Mouse (Mus musculus) liver, embryonic 13.5 days (tissue): ENCODE data around the gene Adcy7. TPM values are rescaled to one million over a fixed set of nuclear protein-coding genes. Genes with fewer than 3 reads are reported as not detected.

ENCODE experiments used
- ATAC-seq: fragments of 200-750 bp; cut with Nextera tagmentation; 2 replicates; pipeline ENCODE4 v1.8.0; 2017; ENCODE audit warnings: low read depth, mild to moderate bottlenecking, moderate number of reproducible peaks, moderate library complexity
- DNase-seq: peaks from one replicate; pipeline ENCODE4 v3.0.0; 2022
- H3K27ac ChIP-seq: fragments of 300-500 bp; sonication (generic); 2 replicates; pipeline ENCODE4 v1.5.1; 2015; ENCODE audit warnings: moderate library complexity, mild to moderate bottlenecking, inconsistent platforms
- H3K27me3 ChIP-seq: fragments of 300-500 bp; sonication (generic); 2 replicates; pipeline ENCODE4 v1.6.1; 2015; ENCODE audit warnings: mild to moderate bottlenecking, inconsistent platforms
- H3K36me3 ChIP-seq: fragments of 300-500 bp; sonication (generic); 2 replicates; pipeline ENCODE4 v1.6.1; 2015; ENCODE audit warnings: mild to moderate bottlenecking, inconsistent platforms
- H3K4me1 ChIP-seq: fragments of 300-500 bp; sonication (generic); replicated peaks from 2 replicates; pipeline ENCODE4 v1.6.1; 2015; ENCODE audit warnings: inconsistent platforms
- H3K4me2 ChIP-seq: fragments of 300-500 bp; sonication (generic); 2 replicates; pipeline ENCODE4 v1.6.1; 2015; ENCODE audit warnings: inconsistent platforms, mild to moderate bottlenecking, moderate library complexity
- H3K4me3 ChIP-seq: fragments of 300-500 bp; sonication (generic); replicated peaks from 2 replicates; pipeline ENCODE4 v1.5.1; 2015; ENCODE audit warnings: mild to moderate bottlenecking, inconsistent platforms
- H3K9ac ChIP-seq: fragments of 300-500 bp; sonication (generic); 2 replicates; pipeline ENCODE4 v1.6.1; 2015; ENCODE audit warnings: mild to moderate bottlenecking, inconsistent platforms
- H3K9me3 ChIP-seq: fragments of 300-500 bp; sonication (generic); replicated peaks from 2 replicates; pipeline ENCODE4 v1.6.1; 2016; ENCODE audit warnings: inconsistent platforms
- WGBS: fragments of 180-500 bp; shearing (Covaris S2); methylation state at CpG from one replicate; pipeline ENCODE4 v1.1.7; 2015; ENCODE audit not compliant: insufficient replicate concordance; 5-methylcytosine and 5-hydroxymethylcytosine counted together
- polyA plus RNA-seq: library from polyadenylated mRNA; unstranded; fragments of >200 nt; fragmentation: Nextera tagmentation; extraction: Ambion mirVana; gene quantifications from 2 replicates; pipeline ENCODE4 v1.2.1, GENCODE M21; 2015

The Adcy7 gene
- polyA plus RNA-seq, 1 experiment from 2014 or later: 27.0 TPM

DNA sequence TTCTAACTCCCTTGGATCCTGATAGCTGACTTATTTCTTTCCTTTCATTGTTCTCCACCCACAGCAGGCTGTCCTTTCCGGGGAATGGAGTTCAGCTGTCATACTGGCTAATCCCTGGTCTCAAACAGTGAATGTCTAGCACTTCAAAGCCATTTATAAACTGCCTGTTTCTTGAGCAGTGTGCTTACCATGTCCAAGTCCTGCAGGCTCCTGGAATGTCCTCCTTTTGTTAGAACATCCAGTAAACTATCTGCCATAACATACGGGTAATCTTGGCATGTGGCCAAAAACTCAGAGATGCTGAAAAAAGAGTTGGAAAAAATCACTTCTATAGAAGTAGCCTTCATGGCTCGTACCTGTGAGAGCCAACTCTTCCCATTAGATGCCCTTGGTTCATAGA lies 67.0 kb downstream of the Adcy7 start:
- Histone ChIP-seq H3K27ac (no peak overlapping the region), H3K36me3 (peaks cover 87% of the 10 kb centered on the region), H3K4me1 (peaks cover 27% of the 10 kb centered on the region), H3K27me3 (no peaks in the 10 kb centered on the region), H3K4me3 (no peak overlapping the region), H3K9ac (no peak overlapping the region), H3K4me2 (no peak overlapping the region), H3K9me3 (no peaks in the 10 kb centered on the region)
- ATAC-seq: no peak
- DNase-seq: no peak
- WGBS: 80% methylated on average over 3 of the region's 3 CpGs

DNA sequence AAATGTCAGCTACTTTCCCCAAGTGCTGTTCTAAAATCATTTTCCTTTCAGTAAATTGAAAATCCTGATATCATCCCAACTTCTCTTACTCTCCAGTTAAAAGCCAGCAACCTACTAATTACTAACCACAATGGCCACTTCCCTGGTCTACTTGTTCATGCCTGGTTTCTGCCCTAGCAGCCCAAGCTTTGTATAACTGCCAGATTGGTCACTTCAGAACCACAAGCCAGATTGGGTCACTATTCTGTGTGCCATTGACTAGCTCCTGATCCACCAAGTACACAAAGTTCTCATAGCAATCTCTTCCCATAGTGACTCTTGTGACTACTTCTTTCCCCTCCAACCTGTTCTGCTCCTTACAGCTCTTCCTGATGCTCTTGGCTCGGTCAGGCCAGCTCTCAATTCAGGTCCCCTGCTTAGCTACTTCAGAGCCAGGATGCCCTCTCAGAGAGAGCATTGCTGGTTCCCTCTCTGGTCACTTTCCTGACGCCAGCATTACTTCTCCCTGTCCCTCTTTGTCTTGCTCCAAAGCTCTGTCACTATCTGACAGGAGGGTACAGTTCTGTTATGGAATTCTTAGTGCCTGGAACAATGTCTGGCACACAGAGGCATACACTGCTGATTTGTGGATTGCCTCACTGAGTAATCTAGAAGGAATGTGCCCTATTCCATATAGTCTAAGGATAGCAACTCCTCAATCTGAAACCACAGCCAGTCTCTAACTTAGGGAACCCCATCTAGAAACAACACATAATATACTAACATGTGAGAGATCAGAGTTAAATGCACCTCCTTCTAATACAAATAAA lies 67.9 kb downstream of the Adcy7 start:
- no peak for DNase-seq
- Histone ChIP-seq H3K9me3 (no peaks in the 10 kb centered on the region), H3K9ac (no peak overlapping the region), H3K27ac (no peak overlapping the region), H3K4me3 (no peak overlapping the region), H3K27me3 (no peaks in the 10 kb centered on the region), H3K36me3 (peaks cover 93% of the 10 kb centered on the region), H3K4me2 (no peak overlapping the region), H3K4me1 (peaks cover 18% of the 10 kb centered on the region)
- 81% methylated on average over 2 of the region's 2 CpGs for WGBS
- ATAC-seq: no peak

DNA sequence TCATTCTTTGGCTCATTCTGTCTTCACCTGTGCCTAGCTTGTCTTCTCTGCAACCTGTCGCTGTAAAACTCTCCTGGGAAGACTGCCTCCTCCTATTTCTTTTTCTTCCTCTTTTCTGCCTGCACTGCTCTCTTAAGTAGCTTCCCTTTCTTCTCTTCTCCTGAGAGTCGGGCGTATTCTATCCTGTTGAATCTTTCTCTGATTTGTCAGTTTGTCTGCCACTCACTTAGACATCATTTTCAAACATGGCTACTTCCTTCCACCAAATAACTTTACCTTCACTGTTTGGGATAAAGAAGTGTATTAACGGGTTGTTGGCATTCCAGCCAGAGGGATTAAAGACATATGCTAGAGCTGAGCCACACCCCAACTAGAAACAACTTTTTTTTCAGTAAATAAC lies 69.8 kb downstream of the Adcy7 start:
- no peak for ATAC-seq
- Histone ChIP-seq H3K36me3 (peaks cover 93% of the 10 kb centered on the region), H3K9ac (no peak overlapping the region), H3K4me2 (no peak overlapping the region), H3K27ac (no peak overlapping the region), H3K27me3 (no peaks in the 10 kb centered on the region), H3K4me3 (no peak overlapping the region), H3K9me3 (no peaks in the 10 kb centered on the region), H3K4me1 (no peaks in the 10 kb centered on the region)
- 77% methylated on average over 4 of the region's 4 CpGs for WGBS
- no peak for DNase-seq

DNA sequence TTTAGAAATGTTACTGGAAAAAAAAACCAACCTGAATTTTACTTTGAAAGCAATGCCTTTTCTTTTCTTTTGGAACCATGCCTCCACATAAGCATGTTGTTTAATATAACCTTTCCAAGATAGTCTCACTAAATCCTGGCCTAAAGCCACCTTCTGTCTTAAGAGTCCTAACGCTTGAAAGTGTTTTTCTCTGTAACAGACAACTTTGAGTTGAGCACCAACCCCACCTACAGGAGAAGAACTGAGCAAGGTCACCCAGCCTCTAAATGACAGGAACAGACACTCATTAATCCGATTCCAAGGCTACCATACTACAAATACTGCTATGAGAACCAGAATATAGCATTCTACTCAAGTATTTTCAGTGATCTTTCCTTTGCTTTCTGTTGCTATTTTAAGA lies 76.8 kb downstream of the Adcy7 start:
- no peak overlapping the region for H3K4me2 ChIP-seq
- 70% methylated on average over 2 of the region's 2 CpGs for WGBS
- H3K27me3 ChIP-seq: no peaks in the 10 kb centered on the region
- H3K4me3 ChIP-seq: no peak overlapping the region
- H3K4me1 ChIP-seq: no peaks in the 10 kb centered on the region
- H3K27ac ChIP-seq: no peak overlapping the region
- DNase-seq: no peak
- no peaks in the 10 kb centered on the region for H3K9me3 ChIP-seq
- H3K9ac ChIP-seq: no peak overlapping the region
- no peak for ATAC-seq
- peaks cover 92% of the 10 kb centered on the region for H3K36me3 ChIP-seq

DNA sequence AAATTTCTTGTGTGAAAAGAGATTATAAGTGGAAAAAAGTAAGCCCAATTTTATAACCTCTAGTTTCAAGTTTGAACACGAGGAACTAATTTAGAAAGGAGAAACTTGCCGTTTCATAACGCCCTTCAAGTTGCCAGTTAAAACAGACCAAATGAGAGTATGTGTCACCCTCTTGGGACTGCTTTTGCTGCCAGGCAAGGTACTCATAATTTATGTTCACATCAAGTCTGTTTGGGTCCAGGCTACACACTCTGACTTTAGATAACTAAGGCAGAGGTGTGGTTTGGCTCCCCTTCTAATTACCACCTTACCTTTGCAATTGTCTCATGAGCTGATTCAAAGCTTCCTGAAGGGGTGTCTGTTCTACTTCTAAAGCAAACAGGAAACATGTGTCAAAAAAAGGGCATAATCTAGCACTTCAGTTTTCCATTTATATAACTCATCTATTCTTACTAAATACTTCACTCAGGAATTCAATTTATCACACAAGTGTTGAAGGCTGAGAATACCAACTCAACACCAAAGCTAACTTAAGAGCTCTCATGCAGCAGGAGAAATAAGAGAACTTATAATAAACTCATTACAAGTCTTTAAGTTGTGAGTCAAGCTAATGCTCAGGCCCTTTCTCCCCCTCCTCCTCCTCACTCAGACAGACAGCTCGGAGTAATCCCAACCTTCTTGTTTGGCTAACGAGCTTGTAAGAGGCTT lies 85.2 kb downstream of the Adcy7 start:
- H3K27me3 ChIP-seq: no peaks in the 10 kb centered on the region
- no peak overlapping the region for H3K4me3 ChIP-seq
- H3K4me2 ChIP-seq: no peak overlapping the region
- no peak overlapping the region for H3K27ac ChIP-seq
- H3K9me3 ChIP-seq: no peaks in the 10 kb centered on the region
- peaks cover 20% of the 10 kb centered on the region for H3K4me1 ChIP-seq
- 82% methylated on average over 5 of the region's 5 CpGs for WGBS
- ATAC-seq (no peak), DNase-seq (no peak)
- H3K9ac ChIP-seq: no peak overlapping the region
- peaks cover 71% of the 10 kb centered on the region for H3K36me3 ChIP-seq

DNA sequence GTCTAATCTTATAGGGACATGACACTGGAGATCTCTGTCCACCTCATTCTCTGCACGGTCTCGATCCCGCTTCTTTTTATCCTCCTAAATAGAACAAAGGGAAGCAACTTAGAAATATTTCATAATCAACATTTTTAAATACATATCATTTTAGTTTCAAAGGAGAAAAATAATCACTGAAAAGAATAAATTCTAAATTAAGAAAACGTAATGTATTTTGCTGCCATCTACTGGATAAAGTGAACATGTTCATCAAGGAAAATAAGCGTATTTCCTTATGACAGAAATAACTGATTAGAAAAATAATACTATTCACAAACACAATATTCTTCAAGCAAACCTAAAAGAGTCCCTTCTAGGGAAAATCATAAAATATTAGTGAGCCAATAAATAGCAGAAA lies 85.7 kb downstream of the Adcy7 start:
- peaks cover 25% of the 10 kb centered on the region for H3K4me1 ChIP-seq
- no peaks in the 10 kb centered on the region for H3K27me3 ChIP-seq
- H3K27ac ChIP-seq: no peak overlapping the region
- DNase-seq (no peak), ATAC-seq (no peak)
- WGBS: 84% methylated on average over 5 of the region's 5 CpGs
- peaks cover 66% of the 10 kb centered on the region for H3K36me3 ChIP-seq
- H3K9ac ChIP-seq: no peak overlapping the region
- no peak overlapping the region for H3K4me3 ChIP-seq
- H3K4me2 ChIP-seq: no peak overlapping the region
- H3K9me3 ChIP-seq: no peaks in the 10 kb centered on the region

DNA sequence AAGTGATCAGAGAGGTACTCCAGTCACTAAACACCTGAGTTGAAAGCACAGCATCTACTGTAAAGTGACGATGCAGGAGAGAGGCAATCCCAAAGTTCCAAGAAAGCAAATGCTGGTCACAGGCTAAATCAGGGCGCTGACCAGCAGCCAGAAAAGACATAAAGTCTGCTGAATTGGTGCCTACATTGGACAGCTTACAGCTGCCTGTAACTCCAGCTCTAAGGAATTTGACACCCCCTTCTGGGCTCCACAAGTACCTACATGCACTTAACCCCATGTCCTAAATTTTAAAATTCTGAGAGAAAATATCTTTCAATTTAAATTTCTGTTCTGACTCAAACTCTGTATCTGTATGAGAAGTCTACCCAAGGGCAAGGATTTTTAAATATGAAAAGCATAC lies 87.8 kb downstream of the Adcy7 start:
- peak overlapping the region; percentile 88 for H3K4me2 ChIP-seq
- peak overlapping the region; percentile 98 for H3K9ac ChIP-seq
- 78% methylated on average over 2 of the region's 2 CpGs for WGBS
- ATAC-seq (no peak), DNase-seq (no peak)
- H3K4me3 ChIP-seq: peak overlapping the region; percentile 97
- no peak overlapping the region for H3K27ac ChIP-seq
- peaks cover 47% of the 10 kb centered on the region for H3K36me3 ChIP-seq
- H3K27me3 ChIP-seq: no peaks in the 10 kb centered on the region
- no peaks in the 10 kb centered on the region for H3K9me3 ChIP-seq
- H3K4me1 ChIP-seq: peaks cover 38% of the 10 kb centered on the region

DNA sequence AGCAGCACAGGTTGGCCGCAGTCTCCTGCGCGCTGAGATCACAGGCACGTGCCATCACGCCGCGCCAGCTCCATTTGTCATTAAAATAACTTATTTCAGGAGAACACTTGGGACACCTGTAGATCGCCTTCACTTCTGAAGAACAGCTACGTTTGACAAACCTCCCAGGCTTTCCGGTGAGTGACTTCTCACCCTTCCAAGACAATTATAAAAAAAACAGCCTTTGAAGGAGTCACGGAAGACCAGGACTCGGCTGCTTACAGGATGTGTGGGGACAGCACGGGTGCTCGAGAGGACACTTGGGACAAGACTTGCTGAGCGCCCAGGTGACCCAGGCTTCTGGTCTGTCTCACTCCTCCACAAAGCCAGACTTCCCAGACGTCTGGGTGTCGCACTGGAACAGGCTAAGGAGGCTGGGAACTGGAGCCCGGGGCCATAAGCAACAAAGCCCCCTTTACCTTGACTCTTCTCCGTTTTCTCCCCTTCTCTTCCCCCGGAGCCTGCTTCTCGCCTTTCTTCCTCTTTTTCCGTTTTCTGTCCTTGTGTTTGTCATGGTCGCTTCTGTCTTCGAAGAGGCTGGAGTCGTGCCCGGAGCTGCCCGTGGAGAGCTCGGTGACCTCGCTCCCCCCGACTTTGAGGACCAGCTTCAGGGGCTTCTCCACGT lies 89.0 kb downstream of the Adcy7 start:
- under 1% methylated on average over 31 of the region's 31 CpGs for WGBS
- no peak for ATAC-seq

DNA sequence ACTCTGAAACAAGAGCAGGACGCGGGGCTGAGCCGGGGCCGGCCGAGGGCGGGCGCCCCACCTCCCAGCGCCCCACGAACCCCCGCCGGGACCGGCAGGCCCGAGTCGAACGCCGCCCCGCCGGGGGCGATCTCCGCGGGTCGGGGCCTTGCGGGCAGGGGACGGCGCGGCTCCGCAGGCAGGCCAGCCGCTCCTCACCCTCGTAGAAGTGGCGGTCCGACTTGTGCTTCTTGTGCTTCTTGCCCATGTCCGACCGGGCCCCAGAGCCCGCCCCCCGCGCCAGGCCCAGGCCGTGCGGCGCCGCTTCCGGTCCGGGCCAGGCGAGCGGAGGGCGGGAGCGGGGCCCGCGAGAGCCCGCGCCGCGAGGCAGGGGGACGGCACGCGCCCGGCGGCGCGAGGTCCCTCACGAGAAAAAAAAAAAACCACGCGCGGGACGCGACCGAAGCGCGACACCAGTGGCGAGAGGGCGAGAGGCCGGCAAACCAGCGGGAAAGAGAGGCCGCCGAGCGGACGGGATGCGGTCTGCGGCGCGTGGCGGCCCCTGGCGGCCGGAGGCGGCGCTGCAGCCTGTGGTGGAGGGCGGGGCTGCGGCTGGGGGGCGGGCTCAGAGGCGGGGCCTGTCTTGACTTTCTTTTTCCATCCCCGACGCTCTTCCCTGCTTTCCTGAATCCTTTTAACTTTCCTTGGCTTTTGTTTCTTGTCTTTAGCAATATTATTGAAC lies 89.7 kb downstream of the Adcy7 start, which contains the start of gene Brd7:
Gene Brd7, minus strand, starts transcription at position 487 of the 721 bp plus-strand sequence.
- peak within 1 kb of the TSS; percentile 88 for H3K4me2 ChIP-seq
- peak within 1 kb of the TSS; percentile 97 for H3K4me3 ChIP-seq
- ATAC-seq (peak; percentile 78), DNase-seq (peak; percentile 51)
- peaks cover 38% of the 10 kb centered on the region for H3K4me1 ChIP-seq
- peak within 1 kb of the TSS; percentile 98 for H3K9ac ChIP-seq
- no peaks in the 10 kb centered on the region for H3K27me3 ChIP-seq
- H3K27ac ChIP-seq: peak within 1 kb of the TSS; percentile 87
- 1% methylated on average over 88 of the region's 91 CpGs for WGBS
- peaks cover 28% of the 10 kb centered on the region for H3K36me3 ChIP-seq
- no peaks in the 10 kb centered on the region for H3K9me3 ChIP-seq

More for the DNA sequence above, 89.0 kb downstream of the Adcy7 start:
- Histone ChIP-seq H3K4me1 (peaks cover 38% of the 10 kb centered on the region), H3K27me3 (no peaks in the 10 kb centered on the region), H3K4me3 (peak overlapping the region; percentile 97), H3K27ac (peak overlapping the region; percentile 87), H3K36me3 (peaks cover 34% of the 10 kb centered on the region), H3K9ac (peak overlapping the region; percentile 98), H3K4me2 (peak overlapping the region; percentile 88), H3K9me3 (no peaks in the 10 kb centered on the region)
- DNase-seq: peak; percentile 21

DNA sequence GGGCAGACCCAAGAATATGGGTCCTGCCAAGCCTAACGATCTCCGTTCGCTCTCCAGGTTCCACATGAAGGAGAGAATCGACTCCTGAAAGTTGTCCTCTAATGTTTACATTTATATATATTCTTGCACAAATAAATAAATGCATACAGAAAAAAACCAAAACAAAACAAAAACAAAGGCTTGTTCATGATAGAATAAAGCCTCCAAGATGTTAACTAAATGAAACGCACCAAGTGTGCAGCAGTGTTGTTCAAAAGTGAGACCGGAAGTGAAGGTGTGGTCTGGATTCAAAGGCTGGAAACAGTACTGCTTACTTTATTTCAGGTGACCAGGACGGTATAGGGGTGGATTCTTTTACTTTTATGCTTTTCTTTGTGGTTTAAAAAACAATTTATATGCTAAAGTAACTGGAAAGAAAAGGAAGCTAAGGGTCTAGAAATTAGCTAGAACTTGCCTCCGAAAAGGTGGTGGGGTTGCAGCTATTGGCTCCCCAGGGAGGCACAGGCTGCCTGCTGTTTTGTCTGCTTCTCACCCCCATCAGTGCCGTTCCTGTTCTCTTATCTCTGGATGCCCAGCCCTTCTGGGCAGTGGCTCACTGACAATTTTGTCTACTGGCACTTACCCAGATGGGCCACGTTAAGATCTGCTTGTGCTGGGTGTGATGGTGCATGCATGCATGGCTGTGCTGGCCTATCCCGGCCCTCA lies 90.4 kb downstream of the Adcy7 start:
- ATAC-seq (peak; percentile 90), DNase-seq (peak; percentile 74)
- H3K9me3 ChIP-seq: no peaks in the 10 kb centered on the region
- H3K4me3 ChIP-seq: peak overlapping the region; percentile 97
- H3K27ac ChIP-seq: peak overlapping the region; percentile 87
- H3K4me2 ChIP-seq: peak overlapping the region; percentile 62
- peak overlapping the region; percentile 98 for H3K9ac ChIP-seq
- WGBS: 11% methylated on average over 11 of the region's 11 CpGs
- H3K27me3 ChIP-seq: no peaks in the 10 kb centered on the region
- H3K4me1 ChIP-seq: peaks cover 38% of the 10 kb centered on the region
- H3K36me3 ChIP-seq: peaks cover 20% of the 10 kb centered on the region
